Mouse (Mus musculus): ENCODE data around the gene Trcg1.

Gene Trcg1

DNA sequence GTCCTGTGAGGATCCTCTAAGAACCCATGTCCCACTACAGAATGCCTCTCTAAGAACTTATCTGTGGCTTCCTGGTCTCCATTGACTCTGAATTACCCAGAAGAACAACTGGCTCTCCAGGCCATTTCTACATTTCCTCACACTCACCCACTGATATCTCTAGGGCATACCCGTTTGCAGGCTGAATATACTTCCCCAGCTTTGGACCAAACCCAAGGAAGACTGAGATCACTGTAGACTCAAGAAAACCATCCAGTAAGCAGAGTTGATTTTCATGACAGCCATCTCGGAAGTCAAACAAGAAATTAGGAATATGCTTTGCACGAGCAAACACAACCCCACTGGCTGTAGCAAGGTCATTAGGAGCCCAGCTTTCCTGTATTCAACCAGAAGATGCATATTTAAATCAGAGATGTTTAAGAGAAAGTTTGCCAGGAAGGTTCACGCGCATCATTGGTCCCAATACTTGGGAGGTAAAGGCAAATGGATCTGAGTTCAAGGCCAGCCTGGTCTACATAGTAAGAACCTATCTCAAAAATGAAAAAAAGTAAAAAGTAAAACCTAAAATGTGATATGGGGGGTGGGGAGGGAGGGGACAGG, 3.9 kb upstream of the Trcg1 start:
- in situ Hi-C loops (cut with MboI, MseI), result no loop called here

DNA sequence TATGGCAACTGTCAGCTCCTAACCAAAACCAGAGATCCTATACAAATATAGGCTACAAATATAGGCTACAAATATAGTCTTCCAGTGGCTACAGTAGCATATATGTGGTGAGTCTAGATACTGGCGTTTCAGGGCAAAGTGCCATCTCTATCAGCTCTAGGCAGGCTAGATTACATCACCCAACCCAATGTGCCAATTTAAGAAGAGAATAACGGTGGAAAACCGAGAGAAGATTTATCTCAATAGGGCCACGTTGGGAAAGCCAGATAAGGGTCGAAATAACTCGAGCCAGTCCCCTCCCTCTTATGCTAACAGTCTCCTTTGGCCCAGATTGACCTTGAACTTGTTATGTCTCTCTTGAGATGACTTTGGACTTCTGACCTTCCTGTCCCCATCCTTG, 3.2 kb upstream of the Trcg1 start:
- in situ Hi-C loops (cut with MboI, MseI), result no loop called here

DNA sequence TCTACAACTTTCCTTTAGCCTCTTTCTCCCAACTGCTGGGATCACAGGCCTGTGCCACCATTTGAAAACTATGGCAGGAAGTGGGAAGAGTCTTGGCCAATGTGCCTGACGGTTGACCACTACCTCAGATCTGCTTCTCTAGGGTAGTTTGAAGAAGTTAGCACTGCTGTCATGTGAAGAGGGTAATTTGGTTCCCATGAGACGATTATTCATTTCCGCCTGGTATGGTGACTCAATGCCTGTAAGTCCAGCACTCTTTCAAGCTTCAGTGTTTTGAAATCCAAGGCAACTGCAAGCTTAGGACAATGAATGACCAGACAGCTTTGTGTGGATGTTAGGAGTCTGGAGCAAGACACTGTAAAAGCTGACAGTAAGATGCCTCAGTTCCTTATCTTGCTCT, 2.6 kb upstream of the Trcg1 start:
- in situ Hi-C loops (cut with MboI, MseI), result no loop called here

DNA sequence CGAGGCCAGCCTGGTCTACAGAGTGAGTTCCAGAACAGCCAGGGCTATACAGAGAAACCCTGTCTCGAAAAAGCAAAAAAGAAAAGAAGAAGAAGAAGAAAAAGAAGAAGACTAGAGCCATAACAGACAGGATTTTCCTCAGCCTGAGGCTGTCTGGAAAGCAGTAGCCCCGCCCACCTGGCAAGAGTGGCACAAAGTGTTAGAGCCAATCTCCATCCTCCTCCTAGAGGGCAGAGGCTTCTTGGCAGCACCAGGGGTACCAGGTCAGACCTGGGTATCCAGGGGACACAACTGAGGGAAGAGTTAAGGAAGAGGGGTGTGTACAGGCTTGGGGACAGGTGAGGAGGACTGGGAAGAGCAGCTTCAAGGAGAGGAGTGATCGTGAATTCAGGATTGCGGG, 1.3 kb downstream of the Trcg1 start:
- in situ Hi-C loops (cut with MboI, MseI), result no loop called here

DNA sequence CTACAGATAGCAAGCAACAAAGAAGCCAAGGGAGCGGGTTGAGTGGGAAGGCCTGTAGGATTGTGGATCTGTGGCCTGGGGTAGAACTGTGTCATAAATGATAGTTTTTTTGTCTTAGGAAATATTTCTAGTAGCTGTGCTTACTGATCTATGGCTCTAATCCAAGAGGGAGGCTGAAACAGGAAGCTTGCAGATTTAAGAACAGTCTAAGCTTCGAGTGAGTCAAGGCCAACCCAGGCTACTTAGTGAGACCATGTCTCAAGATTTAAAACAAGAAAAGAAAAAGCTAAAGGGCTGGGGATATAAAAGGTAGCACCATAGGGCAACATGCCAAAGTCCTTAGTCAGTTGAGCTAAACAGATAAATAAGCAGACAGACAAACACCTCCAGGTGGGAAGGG, 1.9 kb downstream of the Trcg1 start:
- in situ Hi-C loops (cut with MboI, MseI), result no loop called here

DNA sequence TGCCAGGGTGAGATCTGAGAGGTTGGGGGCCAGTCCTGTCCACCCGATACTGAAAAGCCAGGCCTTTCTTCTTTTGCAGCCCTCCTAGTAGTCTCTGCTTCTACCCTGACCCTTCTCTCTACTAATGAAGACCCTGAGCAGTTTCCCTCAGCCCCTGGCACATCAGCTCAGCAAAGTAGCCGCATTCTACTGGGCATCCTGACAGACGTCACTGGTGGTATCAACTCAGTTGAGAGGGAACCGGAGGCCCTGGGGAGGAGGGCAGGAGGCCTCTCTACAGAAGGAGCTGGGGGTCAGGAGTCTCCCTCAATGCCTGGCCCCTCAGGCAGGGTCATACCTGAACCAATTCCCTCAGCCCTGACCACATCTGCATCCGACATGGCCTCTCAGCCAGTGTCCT, 4.8 kb downstream of the Trcg1 start:
- in situ Hi-C loops (cut with MboI, MseI), result loop anchor here in 1 of 2 experiments (10.0 kb wide), 1 partner anchor 434 kb away; no protein-coding TSS in a partner anchor

DNA sequence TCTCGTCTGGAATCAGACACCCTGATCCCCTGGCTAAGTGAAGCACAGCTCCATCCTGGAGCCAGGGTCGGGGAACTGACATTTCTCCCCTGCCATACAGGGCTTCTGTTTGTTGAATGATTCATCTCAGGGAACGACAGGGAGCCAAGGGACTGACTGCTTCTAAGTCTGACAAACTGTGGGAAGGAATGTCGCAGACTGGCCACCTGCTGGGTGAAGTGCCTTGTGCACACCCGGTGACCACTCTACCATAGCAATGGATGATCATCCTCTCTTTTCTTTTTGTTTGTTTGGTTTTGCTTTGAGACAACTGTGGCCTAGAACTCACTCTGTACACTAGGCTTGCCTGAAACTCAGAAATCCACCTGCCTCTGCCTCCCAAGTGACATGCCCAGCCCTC, 6.6 kb downstream of the Trcg1 start:
- in situ Hi-C loops (cut with MboI, MseI), result loop anchor here in 1 of 2 experiments (10.0 kb wide), 1 partner anchor 432 kb away; no protein-coding TSS in a partner anchor

DNA sequence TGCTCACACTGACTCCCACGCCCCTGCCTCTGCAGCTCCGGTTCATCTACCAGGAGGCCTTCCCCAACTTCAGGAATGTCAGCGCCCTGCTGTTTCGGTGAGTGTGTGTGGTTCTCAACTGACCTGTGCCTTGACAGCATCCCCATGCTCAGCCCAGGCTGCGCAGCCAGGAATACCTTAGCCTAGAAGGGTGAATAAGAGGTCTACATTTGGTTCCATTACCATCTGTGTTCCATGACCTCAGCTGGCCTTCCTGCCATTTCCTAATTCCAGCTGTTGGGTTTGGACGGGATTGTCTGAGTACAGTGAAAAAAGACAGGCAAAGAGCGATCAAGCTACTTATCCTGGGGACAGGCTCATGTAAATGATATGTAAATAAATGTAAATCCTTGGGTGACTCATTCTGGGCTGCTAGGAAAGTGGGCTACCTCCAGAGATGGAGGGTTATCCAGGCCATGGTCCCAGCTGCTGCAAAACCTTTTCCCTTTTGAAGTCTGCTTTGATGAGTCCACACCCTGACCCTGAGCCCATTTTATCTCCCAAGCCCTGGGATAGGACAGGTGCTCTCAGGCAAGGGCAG, 7.8 kb downstream of the Trcg1 start:
- in situ Hi-C loops (cut with MboI, MseI), result loop anchor here in 1 of 2 experiments (10.0 kb wide), 1 partner anchor 431 kb away; no protein-coding TSS in a partner anchor

DNA sequence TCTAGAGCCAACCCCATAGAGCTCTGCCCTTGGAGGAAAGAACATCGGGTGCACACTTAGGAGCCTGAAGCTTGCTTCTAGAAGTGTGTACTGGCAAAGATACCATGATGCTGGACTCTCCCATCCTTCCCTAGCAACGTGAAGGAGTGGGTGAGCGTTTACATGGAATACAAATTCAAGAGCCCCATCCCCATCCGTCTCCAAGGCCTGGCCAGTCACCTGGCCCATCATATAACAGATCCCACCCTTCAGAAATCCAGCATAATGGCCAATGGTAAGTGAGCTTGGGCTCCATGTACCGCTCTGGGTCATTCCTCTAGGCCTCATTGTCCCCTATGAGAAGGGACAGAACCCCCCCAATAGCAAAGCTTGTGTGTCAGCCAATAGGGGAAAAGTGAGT, 10.1 kb downstream of the Trcg1 start:
- in situ Hi-C loops (cut with MboI, MseI), result loop anchor here in 1 of 2 experiments (10.0 kb wide), 1 partner anchor 428 kb away; no protein-coding TSS in a partner anchor

DNA sequence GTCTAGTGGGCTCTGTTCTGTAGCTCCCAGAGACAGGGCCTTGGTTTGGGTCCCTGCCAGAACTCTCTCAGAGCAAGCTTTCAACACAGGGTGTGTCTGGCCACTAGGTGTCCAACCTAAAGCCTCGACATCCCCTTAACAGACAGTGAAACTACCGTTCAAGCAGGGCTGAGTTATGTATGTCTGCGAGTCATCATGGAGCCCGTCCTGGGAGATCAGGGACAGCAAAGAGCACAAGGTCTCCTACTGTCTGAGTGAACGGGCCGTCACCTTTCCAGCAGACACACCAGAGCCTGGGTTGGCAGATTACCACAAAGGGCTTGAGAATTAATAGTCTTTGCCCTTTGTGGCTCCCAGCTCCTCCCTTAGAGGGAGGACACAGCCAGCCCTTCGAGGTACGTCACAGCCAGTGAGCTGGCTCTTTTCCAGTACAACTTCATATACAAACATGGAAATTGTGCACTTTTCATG, 10.9 kb downstream of the Trcg1 start:
- in situ Hi-C loops (cut with MboI, MseI), result loop anchor here in 1 of 2 experiments (10.0 kb wide), 1 partner anchor 428 kb away; no protein-coding TSS in a partner anchor

DNA sequence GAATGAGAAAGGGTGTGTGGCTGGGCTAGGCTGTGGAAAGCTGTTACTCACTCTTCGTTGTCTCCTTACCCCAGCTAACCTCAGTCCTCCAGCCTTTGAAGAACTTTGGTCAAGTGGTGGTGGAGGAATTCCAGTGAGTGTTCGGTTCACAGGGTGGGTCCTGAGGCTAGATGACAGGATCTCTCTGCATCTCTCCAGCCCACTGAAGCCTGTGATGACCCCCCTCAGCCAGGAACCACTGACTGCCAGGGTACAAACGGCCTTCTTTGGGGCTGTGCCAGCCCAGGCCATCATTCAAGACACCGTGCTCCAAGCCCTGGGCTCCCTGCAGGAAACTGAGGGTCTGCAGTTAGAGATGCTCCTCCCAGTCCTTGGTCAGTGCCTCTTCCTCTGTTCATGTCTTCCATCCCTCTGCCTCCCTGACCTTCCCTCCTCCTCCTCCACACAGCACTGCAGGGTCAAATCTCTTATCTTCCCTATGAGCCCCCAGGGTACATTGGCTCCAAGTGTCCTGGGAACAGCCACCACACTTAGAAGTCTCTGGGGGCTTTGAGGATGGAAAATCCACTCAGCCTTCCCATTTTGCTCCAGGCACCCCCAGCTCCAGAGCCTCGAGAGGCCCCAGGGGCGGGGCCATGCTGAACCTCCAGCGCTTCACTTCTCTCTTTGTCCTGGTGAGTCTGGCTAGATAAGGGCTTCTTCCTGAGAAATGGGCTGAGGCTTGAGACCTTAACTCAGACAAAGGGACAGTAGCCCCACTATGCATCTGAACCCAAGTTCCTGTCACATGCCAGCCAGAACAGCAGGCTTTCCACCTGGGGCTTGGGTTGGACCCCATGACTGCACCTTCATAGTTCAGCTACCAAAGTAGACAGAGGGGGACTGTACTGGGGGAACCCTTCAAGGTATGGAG, 11.9 kb downstream of the Trcg1 start:
- in situ Hi-C loops (cut with MboI, MseI), result loop anchor here in 1 of 2 experiments (10.0 kb wide), 1 partner anchor 427 kb away; no protein-coding TSS in a partner anchor

DNA sequence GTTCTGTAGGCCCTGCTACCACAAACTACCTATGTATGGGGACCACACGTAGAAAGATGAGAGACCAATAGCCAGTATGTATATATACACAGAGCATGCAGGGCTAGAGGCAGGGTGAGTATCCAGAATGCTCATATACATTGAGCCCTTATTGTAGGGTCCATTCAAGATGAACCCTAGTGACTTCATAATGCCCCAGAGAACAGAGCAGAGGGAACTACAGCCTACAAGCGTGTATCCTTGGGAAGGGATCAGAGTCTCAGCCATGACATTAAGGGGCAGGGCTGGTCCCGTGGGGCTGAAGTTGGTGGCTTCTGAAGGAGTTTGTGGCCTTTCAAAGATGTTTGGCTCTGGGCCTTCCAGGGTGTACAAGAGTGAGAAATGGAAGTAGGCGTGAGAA, 13.7 kb downstream of the Trcg1 start:
- in situ Hi-C loops (cut with MboI, MseI), result loop anchor here (5.0 to 10.0 kb wide), 4 partner anchors 105 to 1225 kb away; partner anchors contain the start of gene Ppcdc (in 1 of the 2)

DNA sequence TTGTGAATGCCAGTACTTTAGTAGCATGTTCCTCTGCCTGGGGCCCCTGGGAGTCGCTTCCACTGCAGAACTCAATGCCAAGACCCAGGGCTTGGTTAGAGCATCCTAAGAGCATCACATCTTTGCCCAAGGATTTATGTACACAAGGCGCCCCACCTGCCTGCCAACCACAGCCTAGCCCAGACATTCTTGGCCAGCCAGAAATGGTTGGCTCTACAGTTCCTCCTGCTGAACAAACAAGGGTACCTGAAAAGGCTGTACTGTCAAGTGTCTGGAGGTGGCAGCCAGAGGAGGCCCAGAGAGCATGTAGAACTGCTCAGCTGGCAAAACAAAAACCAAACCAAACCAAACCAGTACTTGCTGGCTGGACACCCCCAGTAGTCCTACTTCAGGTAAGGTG, 14.8 kb downstream of the Trcg1 start:
- in situ Hi-C loops (cut with MboI, MseI), result loop anchor here (5.0 to 10.0 kb wide), 4 partner anchors 104 to 1226 kb away; partner anchors contain the start of gene Ppcdc (in 1 of the 2)

DNA sequence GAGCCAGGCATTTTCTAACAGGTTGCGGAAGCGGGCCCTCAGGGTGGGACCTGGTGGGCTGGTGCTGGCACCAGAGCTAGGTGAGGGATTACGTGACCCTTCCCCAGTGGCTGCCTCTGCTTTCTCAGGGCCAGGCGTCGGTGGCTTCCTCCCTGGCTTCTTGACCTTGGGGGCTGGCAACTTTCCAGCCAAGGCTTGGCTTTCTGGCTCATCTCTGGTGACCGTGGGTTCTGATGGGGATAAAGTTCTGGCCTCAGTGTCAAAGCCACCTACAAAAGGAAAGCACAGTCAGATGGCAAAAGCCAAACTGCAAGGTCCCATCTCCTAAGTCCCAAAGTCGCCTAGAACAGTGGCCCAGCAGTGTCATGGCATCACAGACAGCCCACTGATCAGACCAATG, 17.7 kb downstream of the Trcg1 start:
- in situ Hi-C loops (cut with MboI, MseI), result loop anchor here (5.0 to 10.0 kb wide), 4 partner anchors 101 to 1229 kb away; partner anchors contain the start of gene Ppcdc (in 1 of the 2)

DNA sequence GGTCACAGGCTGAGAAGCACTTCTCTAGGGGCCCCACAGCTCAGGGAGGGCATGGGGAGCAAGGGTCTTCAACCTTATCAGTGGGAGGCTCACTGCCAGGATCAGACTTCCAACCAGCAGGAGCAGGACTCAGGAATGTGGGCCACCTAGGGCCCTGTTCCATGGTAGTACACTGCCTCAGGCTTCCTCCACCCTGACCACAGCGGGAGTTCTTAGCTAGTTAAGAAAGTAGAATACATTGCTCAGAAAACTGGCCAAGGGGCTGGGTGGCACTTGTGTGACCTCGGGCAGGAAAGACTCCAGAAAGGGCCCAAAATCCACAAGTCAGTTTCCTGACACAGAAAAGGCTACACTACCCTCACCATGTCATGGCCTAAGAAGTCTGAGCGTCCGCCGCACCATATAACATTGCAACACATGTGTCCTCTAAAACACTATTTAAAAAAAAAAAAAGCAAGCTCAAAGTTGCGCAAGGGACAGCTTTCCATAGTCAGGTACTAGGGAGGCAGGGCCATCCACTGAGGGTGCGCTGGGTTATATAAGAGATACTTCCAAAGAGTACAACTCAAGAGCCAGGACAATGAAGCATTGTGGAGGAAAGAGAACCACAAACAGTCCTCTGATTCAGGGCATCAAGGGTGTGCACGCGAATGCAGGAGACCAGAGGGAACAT, 18.6 kb downstream of the Trcg1 start:
- in situ Hi-C loops (cut with MboI, MseI), result loop anchor here (5.0 to 10.0 kb wide), 4 partner anchors 100 to 1230 kb away; partner anchors contain the start of gene Ppcdc (in 1 of the 2)

DNA sequence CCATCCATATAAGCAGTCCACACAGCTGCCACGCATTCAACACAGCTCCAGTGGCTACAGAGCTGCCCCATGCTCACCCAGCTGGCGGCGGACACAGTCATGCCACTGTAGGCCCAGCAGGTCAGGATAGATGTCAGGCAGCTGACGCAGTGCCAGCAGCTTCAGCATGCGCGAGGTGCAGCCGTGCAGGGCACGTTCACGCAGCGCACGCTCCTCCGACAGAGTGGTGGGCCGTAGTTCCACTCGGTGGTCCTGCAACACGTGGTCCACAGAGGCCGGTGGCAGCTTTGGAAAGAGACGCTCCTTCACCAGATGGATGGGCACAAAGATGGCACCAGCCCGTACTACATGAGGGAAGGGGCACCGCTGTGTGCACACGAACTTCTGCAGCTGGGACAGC, 20.0 kb downstream of the Trcg1 start:
- in situ Hi-C loops (cut with MboI, MseI), result loop anchor here in 1 of 2 experiments (10.0 kb wide), 2 partner anchors 98 to 1232 kb away; no protein-coding TSS in a partner anchor

DNA sequence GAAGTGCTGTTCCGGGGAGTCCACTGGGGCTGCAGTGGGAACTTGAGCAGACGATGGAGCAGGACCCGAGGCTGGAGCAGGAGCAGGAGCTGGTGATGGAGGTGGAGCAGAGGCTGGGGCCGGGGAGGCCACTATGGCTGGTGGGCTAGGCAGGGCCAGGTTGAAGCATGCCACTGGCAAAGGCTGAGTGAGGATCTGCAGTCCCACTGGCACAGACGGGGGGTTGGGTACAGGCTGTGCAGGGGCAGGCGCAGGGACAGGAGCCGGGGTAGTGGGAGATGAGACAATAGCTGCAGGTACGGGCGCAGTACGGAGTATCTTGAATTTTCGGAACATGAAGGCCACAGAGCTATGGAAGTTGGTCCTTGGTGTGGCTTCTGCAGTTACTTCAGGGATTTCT, 20.5 kb downstream of the Trcg1 start:
- in situ Hi-C loops (cut with MboI, MseI), result loop anchor here in 1 of 2 experiments (10.0 kb wide), 2 partner anchors 98 to 1232 kb away; no protein-coding TSS in a partner anchor

DNA sequence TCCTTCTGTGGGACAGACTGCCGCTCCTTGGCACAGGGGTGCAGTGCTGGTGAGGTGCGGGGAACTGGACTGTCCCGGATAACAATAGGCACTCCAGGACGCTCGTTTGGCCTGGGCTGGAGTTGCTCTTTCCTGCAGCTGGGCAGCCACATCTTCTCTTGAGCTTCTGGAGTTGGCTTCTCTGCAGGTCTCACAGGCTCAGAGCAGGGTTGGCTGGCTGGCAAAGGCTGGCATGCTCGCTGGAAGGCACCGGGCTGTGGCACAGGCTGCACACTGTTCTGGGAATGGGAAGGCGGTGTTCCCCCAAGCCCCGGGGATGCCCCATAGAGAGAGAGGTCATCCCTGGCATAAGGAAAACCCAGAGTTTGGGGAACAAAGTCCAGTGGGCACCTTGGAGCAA, 21.3 kb downstream of the Trcg1 start:
- in situ Hi-C loops (cut with MboI, MseI), result loop anchor here in 1 of 2 experiments (10.0 kb wide), 2 partner anchors 97 to 1233 kb away; no protein-coding TSS in a partner anchor

DNA sequence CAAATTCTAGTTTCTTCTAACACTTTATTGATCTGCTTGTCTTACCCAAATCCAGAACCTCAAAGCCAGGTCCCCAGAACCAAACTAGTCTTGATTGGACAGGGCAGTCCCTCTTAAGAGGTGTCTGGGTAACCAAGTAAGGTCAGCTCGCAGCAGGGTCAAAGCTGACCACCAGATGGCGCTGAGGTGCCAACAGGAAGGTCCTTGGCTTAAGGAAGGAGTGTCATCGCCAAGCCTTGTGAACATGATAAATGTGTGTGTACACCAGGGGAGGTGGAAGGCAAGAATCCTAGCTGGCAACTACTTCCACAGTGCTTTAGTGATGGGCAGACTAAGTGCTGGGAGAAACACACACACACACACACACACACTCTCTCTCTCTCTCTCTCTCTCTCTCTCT, 23.4 kb downstream of the Trcg1 start:
- in situ Hi-C loops (cut with MboI, MseI), result loop anchor here (5.0 to 10.0 kb wide), 3 partner anchors 83 to 1235 kb away; no protein-coding TSS in a partner anchor

DNA sequence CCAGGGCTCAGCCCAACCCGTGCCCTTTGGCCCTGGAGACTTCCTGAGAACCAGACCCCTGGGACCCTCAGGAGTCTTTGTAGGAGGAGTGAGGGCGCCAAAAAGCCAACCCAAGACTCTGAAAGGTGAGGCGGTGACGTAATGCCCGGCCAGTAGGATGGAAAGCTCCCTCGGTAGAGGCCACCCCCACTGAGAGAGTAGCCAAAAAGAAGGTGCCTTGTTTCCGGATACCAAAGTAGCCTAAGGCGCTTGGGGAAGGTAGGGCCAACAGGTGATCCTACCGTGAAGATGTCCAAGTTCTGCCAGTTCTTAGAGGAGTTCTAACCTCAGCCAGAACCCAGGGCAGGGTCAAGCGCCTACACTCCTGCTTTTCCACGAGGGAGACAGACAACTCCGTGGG, 24.6 kb downstream of the Trcg1 start:
- in situ Hi-C loops (cut with MboI, MseI), result loop anchor here in 1 of 2 experiments (5.0 kb wide), 1 partner anchor 81 kb away; no protein-coding TSS in a partner anchor
